Mouse (Mus musculus): ENCODE measurements around the gene D11Wsu47e.

DNA sequence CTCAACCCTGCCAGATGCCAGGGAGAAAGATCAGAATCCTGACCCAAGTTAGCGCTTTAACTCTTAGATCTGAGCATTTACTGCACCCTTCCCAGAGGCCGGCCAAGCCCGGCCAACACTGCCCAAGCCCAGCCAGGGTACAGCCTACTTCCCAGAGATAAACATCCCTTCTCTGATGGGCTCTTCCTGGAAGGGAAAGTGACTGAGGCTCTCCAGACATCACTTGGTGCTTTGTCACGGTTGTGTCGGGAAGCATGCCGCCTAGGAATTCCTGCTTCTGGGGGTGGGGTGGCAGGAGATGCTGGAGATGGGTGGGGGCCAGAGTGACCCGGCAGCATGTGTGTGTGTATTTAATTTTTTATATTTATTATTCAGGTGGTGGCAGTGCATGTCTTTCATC is 55.9 kb downstream of the D11Wsu47e start:
- TF ChIP-seq CTCF (IDR thresholded peaks at IDR 0.05), result no peak
- TF ChIP-seq EP300 (IDR thresholded peaks at IDR 0.05), result peak; percentile 97
